Mouse (Mus musculus): ENCODE data around the gene Gsg1l. TPM values are rescaled to one million over a fixed set of nuclear protein-coding genes. Genes with fewer than 3 reads are reported as not detected.

Gsg1l gene
- total and polyA plus RNA-seq, 2 experiments from 2014 or later, result 5.7 to 16.6 TPM

DNA sequence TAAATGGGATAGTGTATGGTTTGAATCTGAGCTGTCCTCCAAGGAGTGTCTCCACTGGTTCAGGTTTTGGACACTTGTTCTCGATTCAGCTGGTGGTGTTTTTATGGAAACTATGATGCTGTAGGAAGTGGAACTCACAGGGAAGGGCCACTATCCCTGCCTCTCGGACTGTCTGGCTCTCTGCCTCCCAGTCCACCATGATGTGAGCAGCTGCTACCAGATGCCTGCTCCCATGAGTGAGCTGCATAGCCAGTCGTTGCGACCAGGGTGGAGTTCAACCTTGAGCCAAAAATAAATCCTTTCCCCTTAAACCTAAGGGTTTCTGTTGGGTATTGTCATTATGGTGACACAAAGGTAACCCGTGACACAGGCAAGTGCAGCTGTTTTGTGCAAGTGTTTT, 158.2 kb downstream of the Gsg1l start:
- TF ChIP-seq EP300 (IDR thresholded peaks at IDR 0.05; ENCODE audit: low read depth), result no peak
- no peak overlapping the region for H3K27ac ChIP-seq (ENCODE audit: low read depth)
- H3K4me2 ChIP-seq (ENCODE audit: low read depth, low read length), result no peak overlapping the region
- H3K4me3 ChIP-seq (ENCODE audit: low read depth, low read length), result no peak overlapping the region
- H3K27me3 ChIP-seq (ENCODE audit: control insufficient read depth, insufficient read depth, low read length), result no peaks in the 10 kb centered on the region
- no peak for DNase-seq (ENCODE audit: low spot score)
- 58% methylated on average over 5 of the region's 5 CpGs for WGBS
- H3K9ac ChIP-seq (replicated peaks; ENCODE audit: low read depth, low read length), result no peak overlapping the region
- ATAC-seq (ENCODE audit: insufficient read depth, low read depth), result no peak
- H3K9me3 ChIP-seq (replicated peaks; ENCODE audit: control insufficient read depth, low read length), result no peaks in the 10 kb centered on the region
- H3K36me3 ChIP-seq (replicated peaks; ENCODE audit: control insufficient read depth, insufficient read depth, low read length), result no peaks in the 10 kb centered on the region
- no peaks in the 10 kb centered on the region for H3K4me1 ChIP-seq (ENCODE audit: control insufficient read depth, insufficient read depth)

DNA sequence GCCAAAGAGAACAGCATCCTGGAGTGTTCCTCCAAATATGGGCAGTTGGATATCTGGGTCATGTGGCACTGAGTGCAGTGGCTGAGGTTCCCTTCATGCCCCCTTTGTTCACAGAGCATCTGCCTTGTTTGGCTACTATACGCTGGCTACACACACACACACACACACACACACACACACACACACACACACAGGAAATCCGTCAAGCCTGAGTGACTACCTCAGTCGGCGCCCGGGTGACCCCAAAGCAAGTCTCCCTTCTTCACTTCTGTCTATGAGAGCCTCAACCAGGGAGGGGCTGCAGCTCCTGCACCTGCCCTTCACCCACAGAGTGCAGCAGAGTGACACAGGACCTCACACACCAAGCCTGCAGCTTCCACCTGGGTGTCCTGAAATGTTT, 161.4 kb downstream of the Gsg1l start:
- Histone ChIP-seq H3K4me2 (ENCODE audit: low read depth, low read length) (no peak overlapping the region), H3K4me1 (ENCODE audit: control insufficient read depth, insufficient read depth) (no peaks in the 10 kb centered on the region), H3K9me3 (replicated peaks; ENCODE audit: control insufficient read depth, low read length) (no peaks in the 10 kb centered on the region), H3K4me3 (ENCODE audit: low read depth, low read length) (no peak overlapping the region), H3K36me3 (replicated peaks; ENCODE audit: control insufficient read depth, insufficient read depth, low read length) (no peaks in the 10 kb centered on the region), H3K27me3 (ENCODE audit: control insufficient read depth, insufficient read depth, low read length) (no peaks in the 10 kb centered on the region), H3K9ac (replicated peaks; ENCODE audit: low read depth, low read length) (no peak overlapping the region), H3K27ac (ENCODE audit: low read depth) (no peak overlapping the region)
- ATAC-seq (ENCODE audit: insufficient read depth, low read depth), result no peak
- WGBS, result 57% methylated on average over 5 of the region's 5 CpGs
- TF ChIP-seq CTCF (IDR thresholded peaks at IDR 0.05; ENCODE audit: low read depth) (no peak), EP300 (IDR thresholded peaks at IDR 0.05; ENCODE audit: low read depth) (no peak)
- DNase-seq (ENCODE audit: low spot score), result no peak

DNA sequence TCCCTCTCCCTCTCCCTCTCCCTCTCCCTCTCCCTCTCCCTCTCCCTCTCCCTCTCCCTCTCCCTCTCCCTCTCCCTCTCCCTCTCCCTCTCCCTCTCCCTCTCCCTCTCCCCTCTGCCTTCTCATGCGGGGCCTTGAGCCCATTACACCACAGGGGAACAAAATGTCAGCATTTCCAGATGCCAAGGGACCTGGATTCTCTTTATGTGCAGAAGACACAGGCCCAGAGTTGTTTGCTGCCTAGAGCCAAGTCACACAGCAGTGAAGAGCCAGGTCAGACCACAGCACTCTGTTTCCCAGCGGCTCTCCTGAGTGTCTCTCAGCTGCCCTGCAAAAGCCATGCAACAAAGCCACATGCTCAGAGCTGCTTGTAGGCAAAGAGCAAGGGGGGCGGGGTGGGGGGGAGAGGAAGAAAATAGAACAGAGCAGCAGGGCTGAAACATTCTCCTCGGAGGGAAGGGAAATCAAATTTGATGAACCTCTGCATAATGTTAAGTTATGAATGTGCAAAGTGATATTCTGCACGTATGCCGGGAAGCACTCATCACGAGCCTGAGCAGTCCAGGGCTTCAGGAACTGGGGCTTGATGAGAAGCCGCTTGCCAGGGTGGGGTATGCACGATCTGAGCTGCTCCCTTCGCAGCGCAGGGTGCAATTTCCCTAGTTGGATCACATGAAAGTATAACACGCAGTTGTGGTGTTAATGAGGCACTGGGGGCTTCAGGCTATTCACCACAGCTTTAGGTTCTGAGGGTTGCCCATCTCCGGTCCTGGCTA, 181.6 kb downstream of the Gsg1l start:
- no peak for TF ChIP-seq EP300 (IDR thresholded peaks at IDR 0.05; ENCODE audit: low read depth)

DNA sequence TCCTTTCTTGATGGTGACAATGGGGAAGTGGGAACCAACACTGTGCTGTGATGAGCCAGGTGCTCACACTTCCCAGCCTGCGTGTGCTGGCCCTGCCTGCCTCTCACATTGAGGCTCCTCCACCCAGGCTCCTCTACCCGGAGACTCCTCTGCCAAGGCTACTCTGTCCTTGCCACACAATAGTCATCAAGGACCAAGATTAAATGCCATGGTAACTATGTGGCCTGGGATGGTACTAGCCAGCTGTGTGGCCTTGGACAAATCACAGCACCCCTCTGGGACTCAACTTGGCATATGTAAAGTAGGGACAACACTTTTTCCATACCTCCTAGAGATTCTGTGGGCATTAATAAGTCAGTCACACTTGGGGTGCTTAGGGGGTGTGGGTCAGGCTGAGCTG, 182.3 kb downstream of the Gsg1l start:
- Histone ChIP-seq H3K4me3 (ENCODE audit: low read depth, low read length) (no peak overlapping the region), H3K9ac (replicated peaks; ENCODE audit: low read depth, low read length) (no peak overlapping the region), H3K4me2 (ENCODE audit: low read depth, low read length) (no peak overlapping the region), H3K27ac (ENCODE audit: low read depth) (no peak overlapping the region), H3K9me3 (replicated peaks; ENCODE audit: control insufficient read depth, low read length) (no peaks in the 10 kb centered on the region), H3K4me1 (ENCODE audit: control insufficient read depth, insufficient read depth) (peaks cover 5% of the 10 kb centered on the region; the same call in 1 of the 2 replicates), H3K27me3 (ENCODE audit: control insufficient read depth, insufficient read depth, low read length) (no peaks in the 10 kb centered on the region), H3K36me3 (replicated peaks; ENCODE audit: control insufficient read depth, insufficient read depth, low read length) (no peaks in the 10 kb centered on the region)
- DNase-seq (ENCODE audit: low spot score) (no peak), ATAC-seq (ENCODE audit: insufficient read depth, low read depth) (no peak)
- 69% methylated on average over 2 of the region's 2 CpGs for WGBS
- TF ChIP-seq CTCF (IDR thresholded peaks at IDR 0.05; ENCODE audit: low read depth) (no peak), EP300 (IDR thresholded peaks at IDR 0.05; ENCODE audit: low read depth) (no peak)

More for the DNA sequence above, 181.6 kb downstream of the Gsg1l start:
- no peak overlapping the region for H3K27ac ChIP-seq (ENCODE audit: low read depth)
- no peak overlapping the region for H3K4me2 ChIP-seq (ENCODE audit: low read depth, low read length)
- peaks cover 5% of the 10 kb centered on the region; the same call in 1 of the 2 replicates for H3K4me1 ChIP-seq (ENCODE audit: control insufficient read depth, insufficient read depth)
- H3K4me3 ChIP-seq (ENCODE audit: low read depth, low read length), result no peak overlapping the region
- H3K9me3 ChIP-seq (replicated peaks; ENCODE audit: control insufficient read depth, low read length), result no peaks in the 10 kb centered on the region
- DNase-seq (ENCODE audit: low spot score) (no peak), ATAC-seq (ENCODE audit: insufficient read depth, low read depth) (peak; percentile 27; the same call in 1 of the 2 replicates)
- WGBS, result 35% methylated on average over 13 of the region's 13 CpGs
- no peak overlapping the region for H3K9ac ChIP-seq (replicated peaks; ENCODE audit: low read depth, low read length)
- no peaks in the 10 kb centered on the region for H3K36me3 ChIP-seq (replicated peaks; ENCODE audit: control insufficient read depth, insufficient read depth, low read length)
- no peaks in the 10 kb centered on the region for H3K27me3 ChIP-seq (ENCODE audit: control insufficient read depth, insufficient read depth, low read length)

DNA sequence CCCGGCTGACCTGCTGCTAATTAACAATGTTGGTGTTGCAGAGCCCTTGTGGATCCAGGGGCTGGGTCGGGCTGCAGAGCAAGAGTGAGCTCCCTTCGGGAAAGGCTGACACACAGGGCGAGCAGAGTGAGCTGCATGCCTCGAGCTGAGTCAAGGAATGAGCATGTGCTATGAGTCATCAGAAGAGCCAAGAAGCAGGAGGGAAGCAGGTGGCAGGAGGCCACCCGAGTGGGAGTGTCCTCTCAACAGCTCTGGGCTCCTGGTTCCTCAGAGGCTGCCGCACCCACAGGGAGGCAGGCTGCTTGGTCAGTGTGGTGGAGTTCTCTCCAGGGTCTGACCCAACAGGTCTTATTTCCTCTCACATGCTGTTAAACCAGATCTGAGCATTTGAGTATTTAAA, 183.2 kb downstream of the Gsg1l start:
- Histone ChIP-seq H3K9me3 (replicated peaks; ENCODE audit: control insufficient read depth, low read length) (no peaks in the 10 kb centered on the region), H3K27ac (ENCODE audit: low read depth) (no peak overlapping the region), H3K4me3 (ENCODE audit: low read depth, low read length) (no peak overlapping the region), H3K4me1 (ENCODE audit: control insufficient read depth, insufficient read depth) (peaks cover 5% of the 10 kb centered on the region; the same call in 1 of the 2 replicates), H3K36me3 (replicated peaks; ENCODE audit: control insufficient read depth, insufficient read depth, low read length) (no peaks in the 10 kb centered on the region), H3K9ac (replicated peaks; ENCODE audit: low read depth, low read length) (no peak overlapping the region), H3K4me2 (ENCODE audit: low read depth, low read length) (no peak overlapping the region), H3K27me3 (ENCODE audit: control insufficient read depth, insufficient read depth, low read length) (no peaks in the 10 kb centered on the region)
- 14% methylated on average over 7 of the region's 7 CpGs for WGBS
- TF ChIP-seq CTCF (IDR thresholded peaks at IDR 0.05; ENCODE audit: low read depth) (no peak), EP300 (IDR thresholded peaks at IDR 0.05; ENCODE audit: low read depth) (no peak)
- DNase-seq (ENCODE audit: low spot score) (peak; percentile 74), ATAC-seq (ENCODE audit: insufficient read depth, low read depth) (peak; percentile 80)

DNA sequence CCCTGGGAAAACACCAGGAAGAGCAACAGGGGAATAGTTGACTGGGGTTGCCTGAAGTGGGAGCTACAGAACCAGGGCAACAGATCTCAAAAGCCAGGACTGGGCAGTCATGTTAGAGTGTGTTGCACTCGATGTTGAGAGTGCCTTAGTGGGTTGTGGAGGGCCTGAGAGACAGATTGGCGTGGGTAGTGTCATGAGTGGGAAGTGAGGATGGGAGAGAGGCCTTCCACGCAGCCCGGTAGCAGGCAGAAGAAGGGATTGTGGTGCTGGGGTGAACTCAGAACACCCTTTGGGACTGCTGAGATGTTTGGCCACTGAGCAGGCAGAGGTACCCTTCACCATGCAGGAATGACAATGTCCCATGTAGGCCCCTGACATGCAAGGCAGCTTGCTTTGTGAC, 185.2 kb downstream of the Gsg1l start:
- Histone ChIP-seq H3K27ac (ENCODE audit: low read depth) (no peak overlapping the region), H3K27me3 (ENCODE audit: control insufficient read depth, insufficient read depth, low read length) (no peaks in the 10 kb centered on the region), H3K4me2 (ENCODE audit: low read depth, low read length) (no peak overlapping the region), H3K4me3 (ENCODE audit: low read depth, low read length) (no peak overlapping the region), H3K4me1 (ENCODE audit: control insufficient read depth, insufficient read depth) (peaks cover 5% of the 10 kb centered on the region; the same call in 1 of the 2 replicates), H3K9me3 (replicated peaks; ENCODE audit: control insufficient read depth, low read length) (no peaks in the 10 kb centered on the region), H3K9ac (replicated peaks; ENCODE audit: low read depth, low read length) (no peak overlapping the region), H3K36me3 (replicated peaks; ENCODE audit: control insufficient read depth, insufficient read depth, low read length) (no peaks in the 10 kb centered on the region)
- DNase-seq (ENCODE audit: low spot score), result no peak
- no peak for ATAC-seq (ENCODE audit: insufficient read depth, low read depth)
- TF ChIP-seq EP300 (IDR thresholded peaks at IDR 0.05; ENCODE audit: low read depth) (no peak), CTCF (IDR thresholded peaks at IDR 0.05; ENCODE audit: low read depth) (no peak)
- 81% methylated on average over 4 of the region's 4 CpGs for WGBS
